Mouse (Mus musculus) neural tube, embryonic 12.5 days (tissue): Measurements from ENCODE around the gene Nova1. TPM values are rescaled to one million over a fixed set of nuclear protein-coding genes. Genes with fewer than 3 reads are reported as not detected.

Experiments used
- ATAC-seq: fragments of 200-750 bp; cut with Nextera tagmentation; 2 replicates; pipeline ENCODE4 v1.8.0; 2017; ENCODE audit warnings: low read depth, mild to moderate bottlenecking, moderate TSS enrichment, moderate library complexity; ENCODE audit not compliant: low FRiP score
- H3K27ac ChIP-seq: fragments of 300-500 bp; sonication (generic); 2 replicates; pipeline ENCODE4 v1.5.1; 2016
- H3K27me3 ChIP-seq: fragments of 300-500 bp; sonication (generic); replicated peaks from 2 replicates; pipeline ENCODE4 v1.6.1; 2016; ENCODE audit warnings: mild to moderate bottlenecking
- H3K36me3 ChIP-seq: fragments of 300-500 bp; sonication (generic); 2 replicates; pipeline ENCODE4 v1.6.1; 2016; ENCODE audit warnings: mild to moderate bottlenecking
- H3K4me1 ChIP-seq: fragments of 300-500 bp; sonication (generic); 2 replicates; pipeline ENCODE4 v1.6.1; 2016
- H3K4me2 ChIP-seq: fragments of 300-500 bp; sonication (generic); replicated peaks from 2 replicates; pipeline ENCODE4 v1.6.1; 2016; ENCODE audit warnings: mild to moderate bottlenecking
- H3K4me3 ChIP-seq: fragments of 300-500 bp; sonication (generic); 2 replicates; pipeline ENCODE4 v1.5.1; 2016
- H3K9ac ChIP-seq: fragments of 300-500 bp; sonication (generic); 2 replicates; pipeline ENCODE4 v1.6.1; 2016; ENCODE audit warnings: mild to moderate bottlenecking
- H3K9me3 ChIP-seq: fragments of 300-500 bp; sonication (generic); 2 replicates; pipeline ENCODE4 v1.6.1; 2016; ENCODE audit warnings: mild to moderate bottlenecking
- WGBS: fragments of 180-500 bp; shearing (Covaris S2); methylation state at CpG from one replicate; pipeline ENCODE4 v1.1.7; 2016; 5-methylcytosine and 5-hydroxymethylcytosine counted together
- polyA plus RNA-seq: library from polyadenylated mRNA; unstranded; fragments of >200 nt; fragmentation: Nextera tagmentation; extraction: Ambion mirVana; gene quantifications from 2 replicates; pipeline ENCODE4 v1.2.1, GENCODE M21; 2016

Nova1 gene
- polyA plus RNA-seq = 58.1 and 59.7 TPM in 2 replicates

DNA sequence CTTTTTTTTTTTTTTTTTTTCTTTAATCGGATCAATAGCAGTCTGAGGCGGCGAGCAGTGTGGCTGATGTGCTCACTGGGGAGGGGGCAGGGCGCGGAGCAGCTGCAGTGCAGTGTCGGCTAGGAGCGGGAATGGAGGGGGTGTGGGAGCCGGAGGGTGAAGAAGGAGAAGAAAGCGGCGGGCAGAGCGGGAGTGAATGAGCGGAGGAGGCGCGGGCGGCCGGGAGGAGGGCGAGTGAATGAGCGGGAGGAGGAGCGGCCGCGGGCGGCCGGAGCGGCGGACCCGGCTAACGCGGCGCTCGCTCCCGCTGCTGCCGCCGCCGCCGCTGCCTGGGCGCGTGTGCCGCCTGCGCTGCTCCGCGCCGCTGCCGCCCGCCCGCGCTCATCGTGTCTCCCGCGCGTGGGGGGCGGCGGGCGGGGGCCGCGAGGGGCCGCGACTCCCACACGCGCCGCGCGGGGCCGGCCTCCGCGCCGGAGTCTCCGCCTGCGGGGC lies at the start of gene Nova1:
Nova1 (minus strand) TSS at position 74 of the 492 bp plus-strand sequence.
- H3K4me3 ChIP-seq = peak within 1 kb of the TSS; percentile 77
- H3K36me3 ChIP-seq = no peaks in the 10 kb centered on the region
- H3K4me1 ChIP-seq = 0 out of 2 replicates have a peak, but pooled peaks cover 3% of the 10 kb centered on the region
- WGBS = 0% methylated on average over 13 of the region's 68 CpGs
- H3K9me3 ChIP-seq = no peaks in the 10 kb centered on the region
- H3K4me2 ChIP-seq = peak within 1 kb of the TSS; percentile 68
- no peaks in the 10 kb centered on the region for H3K27me3 ChIP-seq
- ATAC-seq = peak; percentile 84
- H3K27ac ChIP-seq = peak within 1 kb of the TSS; percentile 94
- H3K9ac ChIP-seq = peak within 1 kb of the TSS; percentile 92

DNA sequence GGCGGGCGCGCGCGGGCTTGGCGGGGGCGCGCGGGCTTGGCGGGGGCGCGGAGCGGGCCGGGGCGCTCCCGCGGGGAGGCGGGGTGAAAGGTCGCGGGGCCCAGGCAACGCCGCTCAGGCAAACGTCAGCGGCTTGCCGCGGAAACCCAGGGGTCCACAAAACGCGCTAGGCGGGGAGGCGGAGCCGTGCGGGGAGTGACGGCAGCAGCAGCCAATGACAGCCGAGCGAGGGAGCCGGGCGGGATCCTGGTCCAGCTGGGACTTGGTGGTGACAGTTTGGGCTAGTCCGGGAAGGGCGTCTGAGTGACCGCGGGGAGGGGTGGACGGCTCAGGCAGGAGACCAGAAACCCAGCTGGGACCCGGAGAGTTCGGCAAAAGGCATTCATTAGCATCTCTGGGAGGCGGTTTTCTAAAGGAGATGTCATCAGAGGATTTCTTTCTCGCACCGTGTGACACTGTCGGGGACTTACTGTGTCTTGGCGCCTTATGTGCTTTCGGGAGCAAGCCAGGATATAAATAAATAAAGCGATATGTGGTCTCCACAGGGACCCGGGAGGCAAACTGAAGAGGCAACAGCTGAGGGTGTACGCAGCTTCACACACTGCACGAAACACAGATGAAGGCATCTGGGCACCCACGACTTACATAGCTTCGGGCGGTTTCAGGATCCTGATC lies 756 bp upstream of the Nova1 start:
- 0 out of 2 replicates have a peak, but pooled peaks cover 3% of the 10 kb centered on the region for H3K4me1 ChIP-seq
- no peaks in the 10 kb centered on the region for H3K36me3 ChIP-seq
- peak overlapping the region; percentile 92 for H3K9ac ChIP-seq
- under 1% methylated on average over 46 of the region's 57 CpGs for WGBS
- H3K27ac ChIP-seq = peak overlapping the region; percentile 94; the same call in 1 of the 2 replicates
- peak overlapping the region; percentile 77 for H3K4me3 ChIP-seq
- H3K9me3 ChIP-seq = no peaks in the 10 kb centered on the region
- peak overlapping the region; percentile 68 for H3K4me2 ChIP-seq
- peak; percentile 94 for ATAC-seq
- no peaks in the 10 kb centered on the region for H3K27me3 ChIP-seq

DNA sequence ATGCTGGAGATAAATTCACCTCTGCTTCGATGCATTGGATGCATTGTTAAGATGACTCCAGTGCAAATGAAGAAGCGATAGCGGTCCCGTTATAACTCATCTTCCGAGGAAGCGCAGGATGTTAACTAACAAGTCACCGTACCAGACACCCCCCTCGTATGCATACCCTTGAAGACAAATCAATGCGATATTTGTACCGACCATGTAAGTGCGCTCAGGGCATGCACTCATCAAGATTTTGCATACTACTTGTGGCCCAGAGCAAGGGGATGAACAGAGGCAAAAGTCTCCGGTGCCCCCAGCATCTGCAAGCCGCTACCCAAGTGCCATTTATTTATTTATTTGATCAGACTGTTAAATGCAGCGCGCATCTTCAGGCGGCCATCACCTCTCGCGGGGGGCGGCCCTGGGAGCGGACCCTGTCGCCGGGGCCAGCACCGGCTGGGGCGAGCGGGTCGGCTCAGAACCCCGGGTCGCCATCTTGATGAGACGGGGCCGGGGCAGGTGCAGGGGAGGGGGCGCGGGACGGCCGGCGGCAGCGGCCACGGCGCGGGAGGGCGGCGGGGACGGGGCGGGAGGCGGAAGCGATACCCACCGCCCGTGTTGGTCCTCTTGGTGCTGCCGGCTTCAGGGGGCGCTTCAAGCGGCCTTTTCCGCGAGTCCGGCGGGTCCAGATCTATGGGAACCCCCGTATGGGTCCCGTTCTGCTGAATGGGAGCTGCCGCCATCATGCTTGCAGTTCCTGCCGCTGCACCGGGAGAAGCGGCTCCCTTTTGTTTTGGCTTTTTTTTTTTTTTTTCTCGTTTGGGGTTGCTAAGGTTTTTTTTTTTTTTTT lies 491 bp downstream of the Nova1 start:
- Histone ChIP-seq H3K4me2 (peak overlapping the region; percentile 58), H3K27ac (peak overlapping the region; percentile 94), H3K9ac (peak overlapping the region; percentile 92), H3K9me3 (no peaks in the 10 kb centered on the region), H3K36me3 (no peaks in the 10 kb centered on the region), H3K27me3 (no peaks in the 10 kb centered on the region), H3K4me1 (0 out of 2 replicates have a peak, but pooled peaks cover 3% of the 10 kb centered on the region), H3K4me3 (peak overlapping the region; percentile 77)
- WGBS = under 1% methylated on average over 56 of the region's 61 CpGs
- peak; percentile 59 for ATAC-seq

DNA sequence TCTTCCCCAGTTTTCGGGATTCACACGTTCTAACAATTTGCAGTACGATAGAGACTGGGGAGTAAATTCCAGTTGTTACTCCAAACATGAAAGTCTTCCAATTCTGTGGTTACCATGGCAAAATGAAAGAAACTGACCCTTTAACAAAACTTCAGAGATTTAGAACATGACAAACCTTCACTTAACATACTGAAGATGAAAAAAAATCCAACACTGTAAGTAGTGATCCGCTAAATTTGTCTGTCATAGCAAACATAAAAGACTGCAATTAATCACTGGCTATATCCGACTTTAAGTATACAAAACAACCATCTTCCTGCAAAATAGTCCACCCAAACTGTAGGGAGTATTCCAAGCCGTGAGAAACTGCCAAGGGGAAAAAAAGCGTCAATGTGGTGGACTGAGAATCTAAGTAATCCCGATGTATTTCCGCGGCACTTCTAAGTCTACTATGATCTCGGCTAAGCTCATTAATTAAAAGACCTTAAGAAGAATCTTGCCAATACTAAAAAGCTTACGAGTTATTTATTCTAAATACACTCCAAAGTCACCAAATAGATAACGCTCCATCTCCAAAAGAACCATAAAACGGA lies 1.4 kb downstream of the Nova1 start:
- no peaks in the 10 kb centered on the region for H3K9me3 ChIP-seq
- H3K9ac ChIP-seq = peak overlapping the region; percentile 92
- 5% methylated on average over 14 of the region's 14 CpGs for WGBS
- H3K4me3 ChIP-seq = peak overlapping the region; percentile 77
- no peaks in the 10 kb centered on the region for H3K27me3 ChIP-seq
- peak overlapping the region; percentile 58 for H3K4me2 ChIP-seq
- peak overlapping the region; percentile 53; the same call in 1 of the 2 replicates for H3K27ac ChIP-seq
- H3K4me1 ChIP-seq = 0 out of 2 replicates have a peak, but pooled peaks cover 3% of the 10 kb centered on the region
- no peak for ATAC-seq
- no peaks in the 10 kb centered on the region for H3K36me3 ChIP-seq

DNA sequence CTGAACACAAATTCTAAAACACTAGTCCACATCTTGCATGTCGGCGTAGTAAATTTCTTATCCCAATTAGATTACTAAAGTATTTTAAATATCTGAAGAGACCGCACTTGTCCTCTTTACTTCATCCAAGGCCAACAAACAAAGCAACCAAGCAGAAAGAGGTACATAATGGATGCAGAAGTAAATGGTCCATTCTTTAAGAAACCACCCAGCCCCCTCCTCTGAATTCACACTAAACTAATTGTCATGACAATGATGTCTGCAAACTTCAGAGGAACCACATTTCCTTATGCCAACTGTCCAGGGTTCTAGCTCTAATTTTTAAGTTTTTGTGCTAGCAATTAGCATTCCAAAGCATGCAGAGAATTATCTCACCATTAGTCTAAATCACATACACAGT lies 2.4 kb downstream of the Nova1 start:
- no peaks in the 10 kb centered on the region for H3K9me3 ChIP-seq
- H3K36me3 ChIP-seq = no peaks in the 10 kb centered on the region
- H3K4me2 ChIP-seq = peak overlapping the region; percentile 58
- H3K27me3 ChIP-seq = no peaks in the 10 kb centered on the region
- H3K9ac ChIP-seq = peak overlapping the region; percentile 44; the same call in 1 of the 2 replicates
- ATAC-seq = no peak
- WGBS = 37% methylated on average over 3 of the region's 3 CpGs
- H3K4me1 ChIP-seq = 0 out of 2 replicates have a peak, but pooled peaks cover 3% of the 10 kb centered on the region
- H3K4me3 ChIP-seq = peak overlapping the region; percentile 23
- H3K27ac ChIP-seq = 0 out of 2 replicates have a peak overlapping the region, but pooled peaks have one; percentile 33

DNA sequence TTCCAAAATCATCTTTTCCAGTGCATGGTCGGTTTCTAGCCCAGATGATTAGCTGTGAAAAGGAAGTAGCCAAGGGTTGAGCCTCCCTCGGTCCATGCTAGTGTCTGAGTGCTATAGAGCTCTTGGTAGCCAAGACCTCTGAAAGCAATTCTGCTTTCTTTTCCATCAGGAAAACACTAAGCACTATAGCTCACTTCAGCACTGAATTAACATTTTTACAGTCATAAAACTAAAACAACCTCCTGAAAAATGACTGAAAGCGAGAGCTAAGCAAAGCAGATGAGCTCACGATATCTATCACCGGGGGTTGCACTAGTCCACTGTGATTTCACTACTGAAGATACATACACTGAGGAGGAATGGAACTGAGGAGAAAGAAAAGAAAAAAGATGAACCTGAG lies 3.0 kb downstream of the Nova1 start:
- peak overlapping the region; percentile 23 for H3K4me3 ChIP-seq
- H3K27me3 ChIP-seq = no peaks in the 10 kb centered on the region
- no peak for ATAC-seq
- H3K9me3 ChIP-seq = no peaks in the 10 kb centered on the region
- peak overlapping the region; percentile 44 for H3K9ac ChIP-seq
- H3K36me3 ChIP-seq = no peaks in the 10 kb centered on the region
- peak overlapping the region; percentile 33 for H3K27ac ChIP-seq
- WGBS = 56% methylated on average over 5 of the region's 5 CpGs
- 0 out of 2 replicates have a peak, but pooled peaks cover 3% of the 10 kb centered on the region for H3K4me1 ChIP-seq
- H3K4me2 ChIP-seq = peak overlapping the region; percentile 58

DNA sequence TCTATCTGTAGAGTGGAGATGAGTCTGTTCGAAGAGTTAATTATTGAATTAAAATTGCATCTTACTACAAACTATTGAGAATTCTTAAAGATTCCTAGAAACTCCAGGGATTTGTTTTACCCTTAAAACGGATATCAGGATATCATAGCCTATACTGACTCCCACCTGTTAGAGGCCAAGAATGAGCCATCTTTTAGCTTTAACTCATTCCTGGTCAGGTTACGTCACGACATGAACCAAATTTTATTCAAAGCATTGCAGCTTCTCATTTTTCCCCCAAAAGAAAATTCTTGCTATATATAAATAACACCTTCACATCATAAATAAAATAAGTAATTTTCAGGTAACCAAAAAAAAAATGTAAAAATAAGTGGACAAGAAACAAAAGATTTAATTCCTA lies 3.9 kb downstream of the Nova1 start:
- H3K27me3 ChIP-seq = no peaks in the 10 kb centered on the region
- H3K27ac ChIP-seq = no peak overlapping the region
- H3K4me1 ChIP-seq = 0 out of 2 replicates have a peak, but pooled peaks cover 2% of the 10 kb centered on the region
- H3K36me3 ChIP-seq = no peaks in the 10 kb centered on the region
- H3K9me3 ChIP-seq = no peaks in the 10 kb centered on the region
- no peak overlapping the region for H3K4me3 ChIP-seq
- no peak overlapping the region for H3K9ac ChIP-seq
- H3K4me2 ChIP-seq = peak overlapping the region; percentile 58
- ATAC-seq = no peak
- WGBS = 81% methylated on average over 4 of the region's 4 CpGs

DNA sequence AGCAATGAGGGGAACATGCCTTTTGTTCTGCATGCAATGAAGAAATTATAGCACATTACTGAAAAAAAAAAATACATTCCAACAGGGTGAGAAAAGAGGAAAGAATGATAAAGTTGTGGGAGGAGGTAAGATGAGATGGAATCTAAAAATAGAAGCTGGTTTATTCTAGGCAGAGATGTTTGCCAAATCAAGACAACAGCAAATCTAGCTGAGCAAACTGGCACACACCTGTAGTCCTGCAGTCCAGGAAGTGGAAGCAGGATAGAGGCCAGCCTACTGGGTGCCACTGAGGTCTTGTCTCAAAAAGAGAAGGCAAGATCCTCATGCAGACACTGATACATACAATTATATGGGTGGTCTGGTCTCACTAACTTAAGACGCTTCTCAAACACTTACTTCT lies 17.4 kb downstream of the Nova1 start:
- H3K9me3 ChIP-seq = no peaks in the 10 kb centered on the region
- H3K4me3 ChIP-seq = no peak overlapping the region
- H3K4me1 ChIP-seq = no peaks in the 10 kb centered on the region
- H3K4me2 ChIP-seq = no peak overlapping the region
- no peak for ATAC-seq
- H3K27me3 ChIP-seq = no peaks in the 10 kb centered on the region
- H3K36me3 ChIP-seq = 0 out of 2 replicates have a peak, but pooled peaks cover 3% of the 10 kb centered on the region
- WGBS = 77% methylated on average over 1 of the region's 1 CpGs
- no peak overlapping the region for H3K9ac ChIP-seq
- H3K27ac ChIP-seq = no peak overlapping the region

DNA sequence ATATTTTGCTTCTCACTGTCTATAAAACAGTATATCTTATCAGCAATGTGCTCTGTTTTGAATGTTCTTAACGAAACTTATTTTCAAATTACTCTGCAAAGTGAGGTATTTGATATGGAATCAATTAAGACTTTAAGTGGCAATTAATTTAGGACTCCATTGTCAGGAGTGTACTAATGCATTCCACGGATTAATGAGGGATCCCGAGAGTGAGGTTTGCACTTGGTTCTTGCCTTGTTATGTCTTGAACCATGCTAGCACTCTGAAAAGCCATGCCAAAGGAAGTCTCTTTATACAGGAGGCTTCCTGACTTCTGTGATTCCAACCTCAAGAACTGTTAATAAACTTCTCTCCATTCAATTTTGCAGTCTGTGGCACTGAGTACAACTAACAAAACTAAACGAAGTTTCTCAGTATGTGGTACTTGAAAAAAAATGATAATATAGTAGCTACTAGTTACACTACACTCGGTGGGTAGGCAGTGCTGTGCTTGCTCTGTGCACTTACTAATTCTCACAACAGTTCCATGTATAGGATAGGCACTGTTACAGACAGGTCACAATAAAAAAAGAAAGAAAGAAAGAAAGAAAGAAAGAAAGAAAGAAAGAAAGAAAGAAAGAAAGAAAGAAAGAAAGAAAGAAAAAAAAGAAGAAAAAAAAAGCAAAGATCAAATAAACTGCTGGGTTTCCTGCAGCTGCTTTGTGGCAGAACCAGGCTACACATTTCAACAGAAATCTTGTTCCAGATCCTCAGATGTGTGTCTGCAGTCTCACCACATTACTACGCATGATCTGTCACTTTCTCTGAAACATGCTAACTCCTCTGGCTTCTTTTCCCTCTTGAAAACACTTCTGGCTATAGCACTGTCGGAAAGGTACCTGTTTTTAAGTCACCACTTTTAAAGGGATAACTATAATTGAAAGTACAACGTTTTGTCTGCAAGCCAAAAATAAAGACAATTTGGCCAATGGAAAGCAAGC lies 36.1 kb downstream of the Nova1 start:
- ATAC-seq = no peak

DNA sequence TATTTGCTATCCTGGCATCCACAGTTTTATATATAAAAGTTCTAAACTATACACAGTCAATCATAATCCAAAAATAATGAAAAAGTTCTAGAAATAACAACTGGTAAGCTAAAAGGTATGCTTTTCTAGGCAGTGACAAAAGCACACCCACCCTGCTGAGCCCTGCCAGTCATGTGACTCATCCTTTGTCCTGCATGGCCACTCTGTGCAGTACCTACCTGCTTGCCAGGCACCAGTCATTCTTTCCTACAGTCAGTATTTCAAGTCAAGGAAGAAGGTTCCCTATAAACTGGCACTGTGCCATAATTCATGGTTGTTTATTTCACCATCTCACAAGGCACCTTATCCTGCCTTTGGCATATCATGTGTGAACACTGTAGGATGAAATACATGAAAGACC lies 37.2 kb downstream of the Nova1 start:
- Histone ChIP-seq H3K9ac (no peak overlapping the region), H3K27me3 (no peaks in the 10 kb centered on the region), H3K4me1 (no peaks in the 10 kb centered on the region), H3K36me3 (no peaks in the 10 kb centered on the region), H3K4me3 (no peak overlapping the region), H3K4me2 (no peak overlapping the region), H3K27ac (no peak overlapping the region), H3K9me3 (no peaks in the 10 kb centered on the region)
- 0 out of 2 replicates have a peak, but pooled peaks have one; percentile 37 for ATAC-seq

More for the DNA sequence above, 36.1 kb downstream of the Nova1 start:
- H3K27me3 ChIP-seq = no peaks in the 10 kb centered on the region
- no peak overlapping the region for H3K27ac ChIP-seq
- H3K4me1 ChIP-seq = no peaks in the 10 kb centered on the region
- no peak overlapping the region for H3K9ac ChIP-seq
- 68% methylated on average over 8 of the region's 8 CpGs for WGBS
- H3K4me3 ChIP-seq = no peak overlapping the region
- H3K9me3 ChIP-seq = no peaks in the 10 kb centered on the region
- H3K4me2 ChIP-seq = no peak overlapping the region
- no peaks in the 10 kb centered on the region for H3K36me3 ChIP-seq

DNA sequence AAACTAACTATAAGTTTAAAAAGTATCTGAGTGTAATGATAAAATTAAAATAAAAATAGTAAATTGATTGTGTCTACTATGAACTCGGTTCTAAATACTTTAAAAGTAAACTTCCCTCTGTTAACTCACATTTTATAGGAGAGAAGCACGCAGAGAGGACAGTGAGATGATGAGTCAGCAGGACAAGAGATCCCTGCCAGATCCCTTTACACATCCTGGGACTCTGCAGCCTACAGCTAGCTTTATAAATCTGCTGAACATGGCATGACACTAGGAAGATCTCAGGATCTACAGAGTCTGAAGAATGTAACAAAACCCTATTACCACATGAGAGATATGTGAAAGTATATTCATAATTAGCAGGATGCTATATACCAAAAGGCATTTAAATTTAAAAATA lies 37.7 kb downstream of the Nova1 start:
- Histone ChIP-seq H3K4me3 (no peak overlapping the region), H3K27ac (no peak overlapping the region), H3K27me3 (no peaks in the 10 kb centered on the region), H3K9me3 (no peaks in the 10 kb centered on the region), H3K4me2 (no peak overlapping the region), H3K36me3 (no peaks in the 10 kb centered on the region), H3K9ac (no peak overlapping the region), H3K4me1 (no peaks in the 10 kb centered on the region)
- no peak for ATAC-seq
- 86% methylated on average over 2 of the region's 2 CpGs for WGBS
